Mouse (Mus musculus) right cerebral cortex, postnatal 14 days (tissue): ENCODE data around the gene Rtl10.
"Not testable (repeated sequence)": the region's sequence is repeated elsewhere in the genome, so short reads cannot be mapped to it uniquely, and the experiment has no call there.

Experiments
- DNase-seq: peaks from one replicate; pipeline ENCODE4 v3.0.0; 2022

The Rtl10 gene

GRCm38 (mm10) chr16:18484386-18484785 is 14.3 kb upstream of the Rtl10 start:
- DNase-seq: no peak

- DNase-seq: no peak
Measured at GRCm38 (mm10) chr16:18484794-18485435, 13.8 kb upstream of the Rtl10 start.

GRCm38 (mm10) chr16:18486126-18486525 is 12.6 kb upstream of the Rtl10 start:
- DNase-seq: no peak

- DNase-seq: no peak
Measured at GRCm38 (mm10) chr16:18490281-18490680, 8.4 kb upstream of the Rtl10 start.

GRCm38 (mm10) chr16:18490894-18491293 is 7.8 kb upstream of the Rtl10 start:
- DNase-seq: no peak

- no peak for DNase-seq
Measured at GRCm38 (mm10) chr16:18497865-18498515, 711 bp upstream of the Rtl10 start.

- DNase-seq: no peak
Measured at GRCm38 (mm10) chr16:18498996-18499395, 295 bp downstream of the Rtl10 start.

GRCm38 (mm10) chr16:18501531-18501930 is 2.8 kb downstream of the Rtl10 start:
- no peak for DNase-seq

GRCm38 (mm10) chr16:18503566-18504342 is 5.1 kb downstream of the Rtl10 start:
- DNase-seq: no peak

GRCm38 (mm10) chr16:18506524-18507199 is 8.0 kb downstream of the Rtl10 start:
- no peak for DNase-seq

- no peak for DNase-seq
Measured at GRCm38 (mm10) chr16:18507200-18507549, 8.5 kb downstream of the Rtl10 start.

- DNase-seq: no peak
Measured at GRCm38 (mm10) chr16:18511741-18512140, 13.0 kb downstream of the Rtl10 start.

- DNase-seq: no peak
Measured at GRCm38 (mm10) chr16:18513508-18513907, 14.8 kb downstream of the Rtl10 start.

GRCm38 (mm10) chr16:18518091-18518490 is 19.4 kb downstream of the Rtl10 start:
- peak; percentile 25 for DNase-seq

- no peak for DNase-seq
Measured at GRCm38 (mm10) chr16:18523563-18524245, 25.0 kb downstream of the Rtl10 start.

GRCm38 (mm10) chr16:18528656-18529055 is 30.0 kb downstream of the Rtl10 start:
- no peak for DNase-seq

- not testable (repeated sequence) for DNase-seq
Measured at GRCm38 (mm10) chr16:18533061-18533460, 34.4 kb downstream of the Rtl10 start.

GRCm38 (mm10) chr16:18537407-18537990 is 38.8 kb downstream of the Rtl10 start:
- DNase-seq: no peak

GRCm38 (mm10) chr16:18539281-18539680 is 40.6 kb downstream of the Rtl10 start:
- DNase-seq: no peak

GRCm38 (mm10) chr16:18543151-18543829 is 44.6 kb downstream of the Rtl10 start:
- no peak for DNase-seq

GRCm38 (mm10) chr16:18547891-18548290 is 49.2 kb downstream of the Rtl10 start:
- no peak for DNase-seq
